Mouse (Mus musculus): Measurements from ENCODE around the gene Eif3i. TPM values are rescaled to one million over a fixed set of nuclear protein-coding genes. Genes with fewer than 3 reads are reported as not detected.

The Eif3i gene
- polyA plus RNA-seq, 1 experiment from 2014 or later: 270 TPM

DNA sequence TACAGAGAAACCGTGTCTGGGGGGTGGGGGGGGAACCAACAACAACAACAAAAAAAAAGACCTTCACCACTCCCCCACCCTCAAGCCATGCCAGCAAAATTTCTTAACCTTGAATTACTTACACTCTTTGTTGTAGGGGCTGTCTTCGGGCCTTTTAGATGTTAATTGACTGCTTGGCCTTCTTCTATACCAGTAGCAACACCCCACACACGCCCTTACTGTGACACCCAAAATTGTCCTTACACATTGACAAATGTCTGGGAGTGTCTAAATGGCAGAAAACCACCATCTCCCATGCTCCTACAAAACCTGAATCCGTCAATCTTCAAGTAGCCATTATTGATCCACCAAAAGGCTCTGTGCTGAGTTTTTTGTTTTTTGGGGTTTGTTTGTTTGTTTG lies 56.3 kb downstream of the Eif3i start:
- Histone ChIP-seq H3K4me2 (replicated peaks) (no peak overlapping the region), H3K27me3 (replicated peaks) (no peaks in the 10 kb centered on the region), H3K9ac (no peak overlapping the region), H3K4me1 (replicated peaks) (peaks cover 17% of the 10 kb centered on the region), H3K36me3 (peaks cover 5% of the 10 kb centered on the region; the same call in 1 of the 2 replicates), H3K9me3 (no peaks in the 10 kb centered on the region), H3K4me3 (replicated peaks) (no peak overlapping the region), H3K27ac (no peak overlapping the region)
- WGBS: 86% methylated on average over 4 of the region's 4 CpGs
- no peak for ATAC-seq

DNA sequence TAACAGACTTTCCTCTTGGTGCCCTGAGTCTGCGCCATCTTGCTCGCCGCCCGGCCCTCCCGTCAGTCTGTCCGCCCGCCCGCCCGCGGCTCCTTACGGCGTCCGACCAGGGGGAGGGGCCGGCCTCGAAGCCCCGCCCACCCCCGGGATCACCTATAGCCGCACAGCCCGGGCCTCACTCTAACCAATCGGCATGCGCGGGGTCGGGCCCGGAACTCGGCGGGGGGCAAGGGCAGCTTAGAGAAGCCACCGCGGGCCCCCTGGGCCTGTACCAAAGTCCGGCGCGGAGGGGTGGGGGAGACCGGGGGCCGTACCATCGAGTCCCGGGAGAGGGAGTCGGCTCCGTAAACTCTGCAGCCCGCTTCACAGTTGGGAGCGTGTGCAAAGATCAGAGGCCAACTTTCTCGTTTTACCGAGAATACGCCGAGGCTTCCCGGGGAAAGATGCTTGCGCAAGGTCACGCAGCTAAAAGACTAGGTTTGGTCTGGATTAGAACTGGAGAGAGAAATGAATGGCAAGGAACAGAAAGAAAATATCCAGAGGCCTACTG lies 57.8 kb downstream of the Eif3i start, which contains the start of gene Hdac1:
TSS of gene Hdac1 (minus strand) at position 122 of the 550 bp plus-strand sequence.
- under 1% methylated on average over 44 of the region's 46 CpGs for WGBS
- H3K4me1 ChIP-seq (replicated peaks): peaks cover 17% of the 10 kb centered on the region
- H3K4me3 ChIP-seq (replicated peaks): peak within 1 kb of the TSS; percentile 80
- H3K36me3 ChIP-seq: peaks cover 5% of the 10 kb centered on the region; the same call in 1 of the 2 replicates
- H3K9me3 ChIP-seq: no peaks in the 10 kb centered on the region
- H3K27ac ChIP-seq: peak within 1 kb of the TSS; percentile 84
- H3K27me3 ChIP-seq (replicated peaks): no peaks in the 10 kb centered on the region
- H3K4me2 ChIP-seq (replicated peaks): peak within 1 kb of the TSS; percentile 73
- peak; percentile 99 for ATAC-seq
- peak within 1 kb of the TSS; percentile 92 for H3K9ac ChIP-seq

Other genes starting within 250 kb of the Eif3i start
- 15.1 and 15.4 TPM in 2 replicates for gene Zbtb8a, start 222.5 kb downstream of the Eif3i start, polyA plus RNA-seq (2015; fragmentation: Nextera tagmentation; extraction: Ambion mirVana)
- 1.1 and 1.2 TPM in 2 replicates for gene Zbtb8b, start 159.8 kb downstream of the Eif3i start, polyA plus RNA-seq (2015; fragmentation: Nextera tagmentation; extraction: Ambion mirVana)
- gene Bsdc1, start 139.1 kb downstream of the Eif3i start, polyA plus RNA-seq (2015; fragmentation: Nextera tagmentation; extraction: Ambion mirVana): 22.1 and 24.9 TPM in 2 replicates
- not detected in 2 replicates for gene Tssk3, start 109.6 kb downstream of the Eif3i start, polyA plus RNA-seq (2015; fragmentation: Nextera tagmentation; extraction: Ambion mirVana)
- gene Fam229a, start 109.5 kb downstream of the Eif3i start, polyA plus RNA-seq (2015; fragmentation: Nextera tagmentation; extraction: Ambion mirVana): not detected in 2 replicates
- gene Marcksl1, start 87.1 kb downstream of the Eif3i start, polyA plus RNA-seq (2015; fragmentation: Nextera tagmentation; extraction: Ambion mirVana): 432 and 487 TPM in 2 replicates
- gene Hdac1, start 57.9 kb downstream of the Eif3i start, polyA plus RNA-seq (2015; fragmentation: Nextera tagmentation; extraction: Ambion mirVana): 200 and 203 TPM in 2 replicates
- gene Lck, start 27.0 kb downstream of the Eif3i start, polyA plus RNA-seq (2015; fragmentation: Nextera tagmentation; extraction: Ambion mirVana): 7.6 and 9.7 TPM in 2 replicates
- gene Fam167b, start 22.1 kb downstream of the Eif3i start, polyA plus RNA-seq (2015; fragmentation: Nextera tagmentation; extraction: Ambion mirVana): 3.0 and 3.3 TPM in 2 replicates
- 170 and 198 TPM in 2 replicates for gene Tmem234, start within 50 bp of the Eif3i start, polyA plus RNA-seq (2015; fragmentation: Nextera tagmentation; extraction: Ambion mirVana)
- 1.1 and 2.1 TPM in 2 replicates for gene Dcdc2b, start 13.6 kb upstream of the Eif3i start, polyA plus RNA-seq (2015; fragmentation: Nextera tagmentation; extraction: Ambion mirVana)
- 24.9 and 26.7 TPM in 2 replicates for gene Iqcc, start 18.5 kb upstream of the Eif3i start, polyA plus RNA-seq (2015; fragmentation: Nextera tagmentation; extraction: Ambion mirVana)
- 37.9 and 44.4 TPM in 2 replicates for gene Ccdc28b, start 23.3 kb upstream of the Eif3i start, polyA plus RNA-seq (2015; fragmentation: Nextera tagmentation; extraction: Ambion mirVana)
- gene Txlna, start 40.4 kb upstream of the Eif3i start, polyA plus RNA-seq (2015; fragmentation: Nextera tagmentation; extraction: Ambion mirVana): 57.4 and 60.8 TPM in 2 replicates
- 14.1 and 14.2 TPM in 2 replicates for gene Kpna6, start 72.1 kb upstream of the Eif3i start, polyA plus RNA-seq (2015; fragmentation: Nextera tagmentation; extraction: Ambion mirVana)
- gene Tmem39b, start 96.2 kb upstream of the Eif3i start, polyA plus RNA-seq (2015; fragmentation: Nextera tagmentation; extraction: Ambion mirVana): 9.3 and 9.4 TPM in 2 replicates
- 83.6 and 95.9 TPM in 2 replicates for gene Khdrbs1, start 141.7 kb upstream of the Eif3i start, polyA plus RNA-seq (2015; fragmentation: Nextera tagmentation; extraction: Ambion mirVana)
- 307 and 411 TPM in 2 replicates for gene Ptp4a2, start 210.6 kb upstream of the Eif3i start, polyA plus RNA-seq (2015; fragmentation: Nextera tagmentation; extraction: Ambion mirVana)